Mouse (Mus musculus) retina, postnatal 7 days (tissue): ENCODE measurements around the gene Gpx6.

Source experiments
- DNase-seq: peaks from one replicate; pipeline ENCODE4 v3.0.0-alpha.2; 2012; ENCODE audit warnings: low read depth, low spot score

The Gpx6 gene

DNA sequence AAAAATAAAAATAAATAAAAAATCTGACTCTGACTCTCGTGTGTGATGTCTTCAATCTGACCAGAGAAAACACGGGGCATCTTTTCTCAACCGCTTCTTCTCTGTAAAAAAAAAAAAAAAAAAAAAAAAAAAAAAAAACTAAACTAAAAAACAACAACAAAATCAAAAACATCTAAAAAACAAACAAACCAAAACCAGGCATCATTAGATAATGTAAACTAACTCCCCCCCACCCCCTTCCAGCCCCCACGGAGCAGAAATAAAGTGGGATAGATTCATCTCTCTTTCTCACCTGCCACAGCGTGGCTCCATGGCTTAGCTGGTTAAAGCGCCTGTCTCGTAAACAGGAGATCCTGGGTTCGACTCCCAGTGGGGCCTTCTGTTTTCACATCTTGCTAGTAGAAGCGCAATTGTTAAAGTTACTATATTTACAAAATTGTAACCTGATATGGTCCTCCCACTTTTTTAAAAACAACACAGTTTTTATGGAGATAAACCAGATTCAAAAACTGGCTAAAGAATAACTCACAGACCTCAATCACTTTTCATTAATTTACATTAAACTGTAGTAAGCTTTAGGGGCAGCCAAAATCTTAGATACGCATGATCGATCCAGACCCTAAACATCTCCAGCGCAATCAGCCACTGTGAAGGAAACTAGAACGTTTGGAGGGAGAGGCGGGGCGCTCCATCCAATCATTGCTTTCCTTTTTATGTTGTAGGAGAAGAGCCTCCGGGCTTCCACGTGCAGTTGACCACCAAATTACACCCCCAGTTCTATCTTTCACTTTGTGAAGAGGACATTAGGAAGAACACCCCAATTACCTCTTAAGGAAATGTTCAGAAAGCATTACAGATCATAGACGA, 10.8 kb downstream of the Gpx6 start:
- no peak for DNase-seq

- DNase-seq = no peak
These were observed 11.5 kb downstream of the Gpx6 start for GRCm38 (mm10) chr13:21323405-21323804.

- DNase-seq = no peak
These were observed 14.3 kb downstream of the Gpx6 start for GRCm38 (mm10) chr13:21326191-21326590.

- DNase-seq = peak; percentile 73
These were observed 14.8 kb downstream of the Gpx6 start for GRCm38 (mm10) chr13:21326657-21327211.

DNA sequence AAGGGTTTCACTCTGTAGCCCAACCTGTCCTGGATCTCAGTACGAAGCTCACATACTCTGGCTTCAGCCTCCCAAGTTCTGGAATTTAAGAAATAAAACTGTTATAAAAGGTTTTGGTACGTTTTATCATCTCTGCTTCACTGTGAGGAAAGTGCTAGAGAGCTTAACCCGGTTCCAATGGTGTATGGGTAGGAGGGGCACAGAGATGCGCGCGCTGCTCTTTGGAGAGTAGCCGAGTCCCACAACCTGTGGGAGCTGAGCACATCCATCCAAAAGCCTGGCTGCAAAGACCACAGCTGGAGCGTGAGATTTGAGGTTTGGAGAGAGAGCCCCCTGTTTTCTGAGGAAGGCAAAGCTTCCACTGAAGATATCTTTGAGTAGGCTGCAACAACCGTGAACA, 15.5 kb downstream of the Gpx6 start:
- no peak for DNase-seq

GRCm38 (mm10) chr13:21346610-21347009, 34.7 kb downstream of the Gpx6 start, which contains the start of gene Olfr1367:
Gene Olfr1367, plus strand, starts transcription at chr13:21346910.
- DNase-seq = no peak

DNA sequence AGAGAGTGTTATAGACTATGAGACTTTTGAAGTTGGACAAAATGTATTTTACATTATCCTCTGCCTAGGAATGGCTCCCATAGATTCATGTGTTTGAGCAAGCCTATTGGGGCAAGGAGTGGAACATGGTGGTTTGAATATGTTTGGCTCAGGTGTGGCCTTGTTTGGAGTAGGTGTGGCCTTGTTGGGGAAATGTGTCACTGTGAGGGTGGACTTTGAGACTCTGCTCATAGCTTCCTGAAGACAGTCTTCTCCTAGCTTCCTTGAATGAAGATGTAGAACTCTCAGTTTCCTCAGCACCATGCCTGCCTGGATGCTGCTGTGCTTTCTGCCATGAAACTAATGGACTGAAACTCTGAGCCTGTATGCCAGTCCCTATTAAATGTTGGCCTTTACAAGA, 38.7 kb downstream of the Gpx6 start:
- DNase-seq = no peak

GRCm38 (mm10) chr13:21362621-21363248, 50.8 kb downstream of the Gpx6 start, which contains the start of gene Zscan12:
Gene Zscan12, plus strand, starts transcription at chr13:21362820.
- peak; percentile 88 for DNase-seq

DNA sequence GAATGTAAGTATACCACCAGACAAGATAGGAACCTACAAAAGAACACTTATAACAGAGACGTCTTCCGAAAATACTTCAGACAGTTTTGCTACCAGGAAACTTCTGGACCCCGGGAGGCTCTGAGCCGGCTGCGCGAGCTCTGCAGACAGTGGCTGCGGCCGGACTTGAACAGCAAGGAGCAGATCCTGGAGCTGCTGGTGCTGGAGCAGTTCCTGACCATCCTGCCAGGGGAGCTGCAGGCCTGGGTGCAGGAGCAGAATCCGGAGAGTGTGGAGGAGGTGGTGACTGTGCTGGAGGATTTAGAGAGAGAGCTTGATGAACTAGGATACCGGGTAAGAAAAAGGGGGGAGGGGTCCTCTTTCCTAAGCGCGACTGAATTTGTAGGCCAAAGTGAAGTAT, 51.8 kb downstream of the Gpx6 start:
- DNase-seq = no peak

DNA sequence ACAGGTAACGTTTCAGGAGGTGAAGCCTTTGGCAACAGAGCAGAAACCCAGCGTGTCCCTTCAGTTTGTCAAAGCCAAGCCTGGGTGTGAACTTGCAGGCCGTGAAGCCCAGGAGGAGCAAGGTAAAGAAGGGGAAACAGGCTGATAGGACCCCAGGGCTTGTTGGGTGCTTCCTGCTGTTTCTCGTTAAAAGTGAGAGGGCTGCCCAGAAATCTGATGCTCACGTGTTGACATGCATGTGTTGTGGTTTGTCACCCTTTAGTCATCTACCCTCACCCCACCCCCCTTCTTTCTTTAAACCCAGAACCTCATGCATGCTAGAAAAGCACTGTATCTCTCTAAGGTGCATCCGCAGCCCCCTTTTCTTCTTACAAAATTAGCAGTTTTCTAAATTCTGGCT, 54.7 kb downstream of the Gpx6 start:
- no peak for DNase-seq
